Mouse (Mus musculus): ENCODE measurements around the gene 1110065P20Rik. TPM values are rescaled to one million over a fixed set of nuclear protein-coding genes. Genes with fewer than 3 reads are reported as not detected.
A peak's percentile ranks its signal among the peaks of the same experiment; 100 is the strongest.

1110065P20Rik gene
- polyA plus RNA-seq, 1 experiment from 2014 or later = 58.2 TPM

DNA sequence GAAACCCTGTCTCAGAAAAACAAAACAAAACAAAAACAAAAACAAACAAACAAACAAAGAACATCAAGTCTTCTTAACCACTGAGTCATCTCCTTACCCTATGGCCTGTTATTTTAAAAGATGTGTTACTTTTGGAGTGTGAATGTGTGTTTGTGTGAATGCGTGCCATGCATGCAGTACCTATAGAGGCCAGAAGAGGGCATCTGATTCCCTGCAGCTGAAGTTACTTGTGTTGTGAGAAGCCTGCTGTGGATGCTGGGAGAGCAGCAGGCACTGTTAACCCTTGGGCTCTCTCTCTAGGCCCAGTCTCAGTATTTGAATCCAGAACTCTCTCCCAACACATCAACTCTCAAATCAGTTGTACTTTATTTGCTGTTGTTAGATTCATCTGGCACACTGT, 21.7 kb upstream of the 1110065P20Rik start:
- H3K27me3 ChIP-seq = no peaks in the 10 kb centered on the region
- no peak overlapping the region for H3K4me3 ChIP-seq
- no peak overlapping the region for H3K4me2 ChIP-seq
- no peak overlapping the region for H3K27ac ChIP-seq
- no peaks in the 10 kb centered on the region for H3K36me3 ChIP-seq
- no peaks in the 10 kb centered on the region for H3K9me3 ChIP-seq
- no peaks in the 10 kb centered on the region for H3K4me1 ChIP-seq
- ATAC-seq (ENCODE audit: borderline replicate concordance, extremely low read depth, low FRiP score, low TSS enrichment) = no peak
- 83% methylated on average over 1 of the region's 1 CpGs for WGBS
- no peak overlapping the region for H3K9ac ChIP-seq

DNA sequence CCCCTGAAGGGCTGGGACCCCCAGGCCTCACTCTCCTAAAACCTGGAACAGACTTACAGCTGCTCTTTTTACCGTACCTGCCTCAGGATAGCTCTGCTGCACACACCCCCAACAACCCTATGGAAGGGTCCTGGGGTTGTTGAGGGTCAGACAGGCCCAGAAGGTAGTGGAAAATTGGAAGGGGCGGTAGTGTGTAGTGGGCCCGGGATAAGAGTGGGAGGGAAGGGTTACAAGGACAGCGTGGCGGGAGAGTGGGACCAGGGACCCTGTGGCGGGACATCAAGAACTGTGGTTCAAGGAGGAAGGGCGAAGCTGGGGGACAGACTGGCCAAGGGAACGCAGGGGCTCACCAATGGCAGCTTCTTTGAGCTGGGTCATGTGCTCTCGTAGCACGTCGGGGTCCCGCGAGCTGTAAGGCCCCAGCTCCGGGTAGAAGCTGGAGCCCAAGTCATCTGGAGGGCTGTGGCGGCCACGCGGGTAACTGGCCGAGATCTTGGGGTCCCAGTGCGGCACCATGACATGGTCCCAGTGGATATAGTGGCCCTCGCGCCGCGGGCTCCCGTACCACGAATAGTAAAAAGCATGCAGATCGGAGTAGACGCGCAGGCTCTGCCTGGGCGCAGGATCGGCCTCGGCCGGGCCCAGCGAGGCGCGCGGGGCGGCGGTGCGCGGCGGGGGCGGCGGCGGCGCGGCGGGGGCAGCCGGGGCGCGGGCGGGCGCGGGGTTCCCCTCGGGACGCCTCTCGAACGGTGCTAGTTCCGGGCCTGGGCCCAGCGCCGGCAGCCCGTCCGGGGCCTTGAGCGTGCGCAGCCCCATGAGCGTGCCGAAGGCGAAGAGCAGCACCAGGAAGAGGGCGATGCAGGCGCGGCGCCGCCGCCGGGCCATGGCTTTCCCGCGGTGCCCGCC, 10.5 kb upstream of the 1110065P20Rik start, which contains the start of gene Maneal:
TSS of gene Maneal (minus strand) at position 889 of the 906 bp plus-strand sequence.
- Histone ChIP-seq H3K36me3 (no peaks in the 10 kb centered on the region), H3K27ac (no peak within 1 kb of the TSS), H3K9ac (no peak within 1 kb of the TSS), H3K27me3 (peaks cover 34% of the 10 kb centered on the region), H3K9me3 (no peaks in the 10 kb centered on the region), H3K4me1 (no peaks in the 10 kb centered on the region), H3K4me3 (peak within 1 kb of the TSS; percentile 42), H3K4me2 (peak within 1 kb of the TSS; percentile 70)
- peak; percentile 16; the same call in 1 of the 2 replicates for ATAC-seq (ENCODE audit: borderline replicate concordance, extremely low read depth, low FRiP score, low TSS enrichment)
- 5% methylated on average over 62 of the region's 77 CpGs for WGBS

DNA sequence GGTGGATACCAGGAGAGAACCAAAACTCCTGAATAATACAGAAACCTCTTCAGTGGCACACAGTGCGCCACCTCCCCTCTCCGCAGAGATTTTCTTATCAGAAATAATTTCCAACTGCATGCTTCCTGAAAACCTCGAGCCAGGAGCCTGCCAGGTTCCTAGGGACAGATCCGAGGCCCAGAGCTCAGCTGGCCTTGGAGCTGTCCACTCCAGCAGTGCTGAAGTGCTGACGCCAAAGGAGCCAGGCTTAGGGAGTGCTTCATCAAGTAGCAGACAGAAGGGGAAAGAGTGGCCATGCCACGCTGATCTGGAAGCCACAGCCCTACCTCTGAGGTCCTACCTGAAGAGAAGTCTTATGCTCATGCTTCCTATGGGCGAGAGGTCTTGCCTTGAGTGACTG, 9.4 kb upstream of the 1110065P20Rik start:
- Histone ChIP-seq H3K4me2 (no peak overlapping the region), H3K9ac (no peak overlapping the region), H3K9me3 (no peaks in the 10 kb centered on the region), H3K4me1 (no peaks in the 10 kb centered on the region), H3K4me3 (no peak overlapping the region), H3K36me3 (no peaks in the 10 kb centered on the region), H3K27me3 (peaks cover 34% of the 10 kb centered on the region), H3K27ac (no peak overlapping the region)
- ATAC-seq (ENCODE audit: borderline replicate concordance, extremely low read depth, low FRiP score, low TSS enrichment) = 0 out of 2 replicates have a peak, but pooled peaks have one; percentile 12
- WGBS = 8% methylated on average over 7 of the region's 7 CpGs

GRCm38 (mm10) chr4:124858370-124858769, 7.4 kb upstream of the 1110065P20Rik start:
- H3K27ac ChIP-seq = no peak overlapping the region
- H3K9ac ChIP-seq = no peak overlapping the region
- peaks cover 14% of the 10 kb centered on the region; the same call in 1 of the 2 replicates for H3K36me3 ChIP-seq
- H3K4me2 ChIP-seq = no peak overlapping the region
- H3K4me3 ChIP-seq = no peak overlapping the region
- peaks cover 28% of the 10 kb centered on the region for H3K27me3 ChIP-seq
- H3K4me1 ChIP-seq = no peaks in the 10 kb centered on the region
- H3K9me3 ChIP-seq = no peaks in the 10 kb centered on the region
- no peak for ATAC-seq (ENCODE audit: borderline replicate concordance, extremely low read depth, low FRiP score, low TSS enrichment)
- WGBS = 30% methylated on average over 5 of the region's 5 CpGs

GRCm38 (mm10) chr4:124856294-124856693, 5.3 kb upstream of the 1110065P20Rik start:
- Histone ChIP-seq H3K27ac (no peak overlapping the region), H3K4me2 (no peak overlapping the region), H3K9me3 (no peaks in the 10 kb centered on the region), H3K4me3 (no peak overlapping the region), H3K36me3 (peaks cover 15% of the 10 kb centered on the region; the same call in 1 of the 2 replicates), H3K4me1 (peaks cover 7% of the 10 kb centered on the region), H3K27me3 (peaks cover 8% of the 10 kb centered on the region), H3K9ac (no peak overlapping the region)
- WGBS = 89% methylated on average over 8 of the region's 8 CpGs
- no peak for ATAC-seq (ENCODE audit: borderline replicate concordance, extremely low read depth, low FRiP score, low TSS enrichment)

- peaks cover 15% of the 10 kb centered on the region; the same call in 1 of the 2 replicates for H3K36me3 ChIP-seq
- WGBS = under 1% methylated on average over 88 of the region's 90 CpGs
- peak within 1 kb of the TSS; percentile 83 for H3K4me2 ChIP-seq
- peaks cover 24% of the 10 kb centered on the region for H3K4me1 ChIP-seq
- ATAC-seq (ENCODE audit: borderline replicate concordance, extremely low read depth, low FRiP score, low TSS enrichment) = peak; percentile 90
- no peaks in the 10 kb centered on the region for H3K27me3 ChIP-seq
- H3K4me3 ChIP-seq = peak within 1 kb of the TSS; percentile 93
- H3K9ac ChIP-seq = peak within 1 kb of the TSS; percentile 84
- H3K27ac ChIP-seq = peak within 1 kb of the TSS; percentile 92
- no peaks in the 10 kb centered on the region for H3K9me3 ChIP-seq
Measured at GRCm38 (mm10) chr4:124850261-124850913, 609 bp downstream of the 1110065P20Rik start, which contains the start of gene Yrdc. Gene Yrdc, plus strand, starts transcription at chr4:124850679.

DNA sequence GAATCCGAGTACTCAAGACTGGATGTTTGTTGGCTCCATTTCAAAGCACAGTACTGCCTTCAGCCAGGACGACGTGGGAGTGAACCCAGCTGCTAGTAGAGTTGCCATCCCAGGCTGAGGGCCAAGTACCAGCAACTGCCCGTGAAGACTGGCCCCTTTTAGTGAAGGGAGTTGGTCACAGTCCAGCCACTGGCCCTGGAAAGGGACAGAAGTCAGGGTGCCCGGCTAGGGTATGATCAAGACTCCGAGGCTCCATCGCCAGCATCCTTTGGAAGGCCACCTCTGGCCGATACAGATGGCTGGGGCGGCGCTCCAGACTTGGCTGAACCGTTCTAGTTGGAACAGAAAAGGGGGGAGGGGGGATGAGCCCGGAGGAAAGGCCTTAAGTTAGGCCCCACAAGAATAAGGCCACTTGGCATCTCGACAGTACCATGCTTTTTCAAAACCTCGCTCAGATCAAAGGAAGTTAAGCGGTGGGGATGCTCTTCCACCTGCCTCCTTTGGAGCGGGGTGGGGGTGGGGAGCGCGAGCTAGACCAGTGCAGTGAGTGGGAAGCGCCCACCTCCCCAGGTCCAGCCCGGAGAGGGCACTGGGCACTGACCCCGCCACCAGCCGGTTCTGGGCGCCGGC, 1.2 kb downstream of the 1110065P20Rik start:
- Histone ChIP-seq H3K9me3 (no peaks in the 10 kb centered on the region), H3K4me1 (peaks cover 24% of the 10 kb centered on the region), H3K4me2 (peak overlapping the region; percentile 74), H3K4me3 (peak overlapping the region; percentile 93), H3K27ac (peak overlapping the region; percentile 92), H3K36me3 (peaks cover 14% of the 10 kb centered on the region; the same call in 1 of the 2 replicates), H3K27me3 (no peaks in the 10 kb centered on the region), H3K9ac (peak overlapping the region; percentile 84)
- peak; percentile 24; the same call in 1 of the 2 replicates for ATAC-seq (ENCODE audit: borderline replicate concordance, extremely low read depth, low FRiP score, low TSS enrichment)
- 1% methylated on average over 24 of the region's 24 CpGs for WGBS

GRCm38 (mm10) chr4:124847573-124847972, 3.4 kb downstream of the 1110065P20Rik start:
- H3K27ac ChIP-seq = no peak overlapping the region
- no peaks in the 10 kb centered on the region for H3K27me3 ChIP-seq
- no peaks in the 10 kb centered on the region for H3K9me3 ChIP-seq
- 16% methylated on average over 8 of the region's 8 CpGs for WGBS
- no peak overlapping the region for H3K4me3 ChIP-seq
- no peak for ATAC-seq (ENCODE audit: borderline replicate concordance, extremely low read depth, low FRiP score, low TSS enrichment)
- H3K4me2 ChIP-seq = no peak overlapping the region
- 0 out of 2 replicates have a peak, but pooled peaks cover 4% of the 10 kb centered on the region for H3K36me3 ChIP-seq
- H3K9ac ChIP-seq = no peak overlapping the region
- peaks cover 24% of the 10 kb centered on the region for H3K4me1 ChIP-seq

DNA sequence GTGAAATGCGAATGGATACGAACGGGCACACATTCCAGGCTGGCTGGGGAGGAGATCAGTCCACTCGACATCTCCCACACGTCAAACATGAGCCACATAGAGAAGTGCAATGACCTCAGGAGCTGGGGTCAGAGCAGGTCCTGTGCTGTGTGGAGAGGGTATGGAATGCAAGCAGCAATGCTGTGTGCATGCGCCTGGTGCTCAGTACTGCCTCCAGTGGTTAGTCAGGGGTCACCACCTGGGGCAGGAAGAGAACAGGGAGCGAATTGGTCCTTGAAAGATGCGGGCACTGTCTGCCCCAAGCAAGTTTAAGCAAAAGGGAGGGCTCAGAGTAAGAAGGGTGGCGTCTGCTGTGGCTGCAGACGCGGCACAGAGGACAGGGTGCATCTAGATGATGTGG, 7.5 kb downstream of the 1110065P20Rik start:
- no peak overlapping the region for H3K27ac ChIP-seq
- peaks cover 33% of the 10 kb centered on the region for H3K36me3 ChIP-seq

DNA sequence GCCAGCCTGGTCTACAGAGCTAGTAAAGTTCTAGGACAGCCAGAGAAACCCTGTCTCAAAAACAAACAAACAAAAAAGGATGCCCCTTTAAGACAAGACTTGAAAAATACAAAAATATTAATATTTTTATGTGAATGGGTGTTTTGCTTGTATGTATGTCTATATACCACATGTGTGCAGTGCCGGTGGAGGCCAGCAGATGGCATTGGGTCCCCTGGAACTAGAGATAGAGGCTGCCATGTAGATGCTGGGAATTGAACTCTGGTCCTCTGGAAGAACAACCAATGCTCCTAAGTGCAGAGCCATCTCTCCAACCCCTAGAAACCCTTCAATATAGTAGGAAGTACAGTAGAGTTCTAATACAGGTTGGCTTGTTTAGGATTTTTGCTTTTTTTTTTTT, 10.0 kb downstream of the 1110065P20Rik start:
- Histone ChIP-seq H3K4me2 (no peak overlapping the region), H3K27me3 (no peaks in the 10 kb centered on the region), H3K36me3 (peaks cover 42% of the 10 kb centered on the region), H3K27ac (no peak overlapping the region), H3K4me1 (no peaks in the 10 kb centered on the region), H3K9me3 (no peaks in the 10 kb centered on the region), H3K9ac (no peak overlapping the region), H3K4me3 (no peak overlapping the region)
- WGBS = 93% methylated on average over 1 of the region's 1 CpGs
- ATAC-seq (ENCODE audit: borderline replicate concordance, extremely low read depth, low FRiP score, low TSS enrichment) = no peak

More for the DNA sequence above, 7.5 kb downstream of the 1110065P20Rik start:
- Histone ChIP-seq H3K4me3 (no peak overlapping the region), H3K4me2 (no peak overlapping the region), H3K9me3 (no peaks in the 10 kb centered on the region), H3K4me1 (peaks cover 6% of the 10 kb centered on the region), H3K27me3 (no peaks in the 10 kb centered on the region), H3K9ac (no peak overlapping the region)
- 54% methylated on average over 11 of the region's 11 CpGs for WGBS
- ATAC-seq (ENCODE audit: borderline replicate concordance, extremely low read depth, low FRiP score, low TSS enrichment) = 0 out of 2 replicates have a peak, but pooled peaks have one; percentile 30

DNA sequence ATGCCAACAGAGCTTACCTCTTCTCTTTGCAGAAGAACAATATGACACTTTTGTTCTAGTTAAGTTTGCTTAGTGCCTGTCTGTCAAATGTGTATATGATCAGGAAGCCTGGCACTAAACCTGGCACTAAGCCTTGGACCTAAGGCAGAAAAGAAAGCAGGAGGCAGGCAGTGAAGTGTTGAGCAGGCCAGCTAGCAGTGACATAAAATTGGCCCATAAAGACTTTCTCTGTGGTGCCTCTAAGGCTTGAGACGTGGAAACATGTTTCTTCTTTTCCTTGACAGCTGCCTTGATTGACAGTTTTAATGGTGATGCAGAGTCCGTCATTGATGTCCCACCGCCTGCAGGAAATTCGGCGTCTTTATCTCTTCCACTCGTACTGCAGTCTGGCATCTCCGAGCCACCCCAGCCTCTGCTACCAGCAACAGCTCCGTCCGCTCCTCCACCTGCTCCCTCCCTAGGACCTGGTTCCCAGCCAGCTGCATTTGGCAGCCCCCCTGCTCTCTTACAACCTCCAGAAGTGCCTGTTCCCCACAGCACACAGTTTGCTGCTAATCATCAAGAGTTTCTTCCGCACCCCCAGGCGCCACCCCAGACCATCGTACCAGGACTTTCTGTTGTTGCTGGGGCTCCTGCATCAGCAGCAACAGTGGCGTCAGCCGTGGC, 12.8 kb downstream of the 1110065P20Rik start:
- no peak overlapping the region for H3K27ac ChIP-seq

More for the DNA sequence above, 12.8 kb downstream of the 1110065P20Rik start:
- ATAC-seq (ENCODE audit: borderline replicate concordance, extremely low read depth, low FRiP score, low TSS enrichment) = no peak
- Histone ChIP-seq H3K27me3 (no peaks in the 10 kb centered on the region), H3K9ac (no peak overlapping the region), H3K9me3 (no peaks in the 10 kb centered on the region), H3K4me2 (no peak overlapping the region), H3K36me3 (peaks cover 42% of the 10 kb centered on the region), H3K4me3 (no peak overlapping the region), H3K4me1 (no peaks in the 10 kb centered on the region)
- WGBS = 83% methylated on average over 14 of the region's 14 CpGs

Data from lung, embryonic 15.5 days (tissue).